Mouse (Mus musculus) limb, embryonic 11.5 days (tissue): ENCODE data around the gene 1700022I11Rik. TPM values are rescaled to one million over a fixed set of nuclear protein-coding genes. Genes with fewer than 3 reads are reported as not detected.

Experiments used
- ATAC-seq: fragments of 200-750 bp; cut with Nextera tagmentation; 2 replicates; pipeline ENCODE4 v1.8.0; 2017; ENCODE audit warnings: low read depth; ENCODE audit not compliant: insufficient number of reproducible peaks, low FRiP score, low TSS enrichment
- DNase-seq: peaks from one replicate; pipeline ENCODE4 v3.0.0-alpha.2; 2015; ENCODE audit warnings: low spot score
- H3K27ac ChIP-seq: fragments of 300-500 bp; sonication (generic); replicated peaks from 2 replicates; pipeline ENCODE4 v1.5.1; 2014; ENCODE audit warnings: low read depth, mild to moderate bottlenecking, low read length
- H3K27me3 ChIP-seq: fragments of 300-500 bp; sonication (generic); 2 replicates; pipeline ENCODE4 v1.6.1; 2014; ENCODE audit warnings: mild to moderate bottlenecking, low read length, mixed read lengths; ENCODE audit not compliant: control insufficient read depth, insufficient read depth
- H3K36me3 ChIP-seq: fragments of 300-500 bp; sonication (generic); 2 replicates; pipeline ENCODE4 v1.6.1; 2014; ENCODE audit warnings: mild to moderate bottlenecking, low read length, moderate library complexity, mixed read lengths; ENCODE audit not compliant: control insufficient read depth, insufficient read depth
- H3K4me1 ChIP-seq: fragments of 300-500 bp; sonication (generic); 2 replicates; pipeline ENCODE4 v1.6.1; 2014; ENCODE audit warnings: low read length, mixed read lengths; ENCODE audit not compliant: control insufficient read depth, insufficient read depth
- H3K4me2 ChIP-seq: fragments of 300-500 bp; sonication (generic); 2 replicates; pipeline ENCODE4 v1.6.1; 2014; ENCODE audit warnings: low read depth, mild to moderate bottlenecking, moderate library complexity; ENCODE audit not compliant: severe bottlenecking
- H3K4me3 ChIP-seq: fragments of 300-500 bp; sonication (generic); 2 replicates; pipeline ENCODE4 v1.5.1; 2014; ENCODE audit warnings: low read depth, low read length
- H3K9ac ChIP-seq: fragments of 300-500 bp; sonication (generic); 2 replicates; pipeline ENCODE4 v1.6.1; 2014; ENCODE audit warnings: mild to moderate bottlenecking, low read length
- H3K9me3 ChIP-seq: fragments of 300-500 bp; sonication (generic); 2 replicates; pipeline ENCODE4 v1.6.1; 2016; ENCODE audit warnings: low read length; ENCODE audit not compliant: control insufficient read depth
- WGBS: fragments of 180-500 bp; shearing (Covaris S2); extraction: QIAGEN DNeasy Blood & Tissue Kit; methylation state at CpG from one replicate; pipeline ENCODE4 v1.1.7; 2014; 5-methylcytosine and 5-hydroxymethylcytosine counted together
- polyA plus RNA-seq: library from polyadenylated mRNA; unstranded; fragments of >200 nt; fragmentation: Nextera tagmentation; extraction: Ambion mirVana; gene quantifications from 2 replicates; pipeline ENCODE4 v1.2.1, GENCODE M21; 2014

The 1700022I11Rik gene
- polyA plus RNA-seq, 1 experiment from 2014 or later: 0.56 TPM

GRCm38 (mm10) chr4:42932229-42932969 lies 37.0 kb upstream of the 1700022I11Rik start:
- H3K9ac ChIP-seq: no peak overlapping the region
- no peak overlapping the region for H3K4me3 ChIP-seq
- H3K27ac ChIP-seq: no peak overlapping the region
- peaks cover 3% of the 10 kb centered on the region; the same call in 1 of the 2 replicates for H3K27me3 ChIP-seq
- no peak overlapping the region for H3K4me2 ChIP-seq
- no peak for DNase-seq
- ATAC-seq: no peak
- 70% methylated on average over 8 of the region's 8 CpGs for WGBS
- H3K9me3 ChIP-seq: no peaks in the 10 kb centered on the region
- no peaks in the 10 kb centered on the region for H3K36me3 ChIP-seq
- no peaks in the 10 kb centered on the region for H3K4me1 ChIP-seq

- no peak overlapping the region for H3K9ac ChIP-seq
- no peak overlapping the region for H3K4me3 ChIP-seq
- H3K4me2 ChIP-seq: peak overlapping the region; percentile 28; the same call in 1 of the 2 replicates
- no peaks in the 10 kb centered on the region for H3K9me3 ChIP-seq
- no peaks in the 10 kb centered on the region for H3K4me1 ChIP-seq
- H3K27me3 ChIP-seq: peaks cover 11% of the 10 kb centered on the region
- ATAC-seq (no peak), DNase-seq (peak; percentile 63)
- H3K36me3 ChIP-seq: no peaks in the 10 kb centered on the region
- WGBS: 9% methylated on average over 22 of the region's 22 CpGs
- H3K27ac ChIP-seq: no peak overlapping the region
These were observed 35.8 kb upstream of the 1700022I11Rik start for GRCm38 (mm10) chr4:42933630-42934029.

GRCm38 (mm10) chr4:42941396-42941795 lies 28.0 kb upstream of the 1700022I11Rik start:
- 90% methylated on average over 7 of the region's 7 CpGs for WGBS
- H3K4me1 ChIP-seq: no peaks in the 10 kb centered on the region
- ATAC-seq (no peak), DNase-seq (no peak)
- H3K27ac ChIP-seq: no peak overlapping the region
- H3K9me3 ChIP-seq: no peaks in the 10 kb centered on the region
- H3K4me3 ChIP-seq: no peak overlapping the region
- H3K27me3 ChIP-seq: peaks cover 8% of the 10 kb centered on the region; the same call in 1 of the 2 replicates
- H3K36me3 ChIP-seq: no peaks in the 10 kb centered on the region
- no peak overlapping the region for H3K4me2 ChIP-seq
- no peak overlapping the region for H3K9ac ChIP-seq

- H3K27me3 ChIP-seq: 0 out of 2 replicates have a peak, but pooled peaks cover 2% of the 10 kb centered on the region
- no peak for DNase-seq
- H3K9me3 ChIP-seq: no peaks in the 10 kb centered on the region
- no peak overlapping the region for H3K4me2 ChIP-seq
- no peak for ATAC-seq
- no peak overlapping the region for H3K9ac ChIP-seq
- no peak overlapping the region for H3K27ac ChIP-seq
- no peaks in the 10 kb centered on the region for H3K36me3 ChIP-seq
- peaks cover 2% of the 10 kb centered on the region; the same call in 1 of the 2 replicates for H3K4me1 ChIP-seq
- WGBS: 80% methylated on average over 5 of the region's 5 CpGs
- H3K4me3 ChIP-seq: no peak overlapping the region
These were observed 26.1 kb upstream of the 1700022I11Rik start for GRCm38 (mm10) chr4:42943341-42943740.

DNA sequence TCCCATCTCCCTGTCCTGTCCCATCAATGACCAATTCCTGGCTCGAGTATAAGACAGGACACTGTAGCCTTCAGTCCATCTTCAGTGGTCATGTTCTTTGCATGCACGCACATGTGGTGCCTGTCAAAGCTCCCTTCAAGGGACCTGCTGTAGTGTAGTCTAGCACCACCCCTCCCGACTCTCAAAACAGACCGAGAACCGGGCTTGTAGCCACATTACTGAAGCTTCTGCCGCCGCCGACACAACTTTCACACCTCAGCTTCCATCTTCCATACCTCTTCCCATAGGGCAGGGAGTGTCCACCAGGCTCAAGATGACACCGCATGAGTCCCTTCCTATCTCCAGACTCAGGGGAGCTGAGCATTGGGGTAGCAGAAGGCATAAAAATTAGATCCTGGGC lies 25.2 kb upstream of the 1700022I11Rik start:
- 86% methylated on average over 9 of the region's 9 CpGs for WGBS
- H3K9ac ChIP-seq: no peak overlapping the region
- ATAC-seq: no peak

DNA sequence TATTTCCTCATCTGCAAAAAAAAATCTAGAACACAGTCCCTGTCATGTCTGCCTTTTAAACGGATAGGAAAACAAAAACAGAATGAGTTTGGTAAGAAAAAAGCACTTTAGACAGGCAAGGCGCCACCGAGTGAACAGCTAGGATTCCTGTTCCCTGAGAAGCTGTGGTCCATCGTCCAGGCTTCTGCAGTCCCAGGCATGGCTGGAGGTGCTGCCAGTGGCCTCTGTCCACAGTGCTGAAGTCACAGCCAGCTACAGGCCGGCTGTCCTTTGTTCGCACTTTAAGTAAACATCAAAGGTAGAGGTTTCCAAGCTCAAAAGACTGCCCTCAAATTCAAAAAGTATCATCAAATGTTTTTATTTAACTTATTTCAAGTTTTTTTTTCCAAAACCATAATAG lies 24.4 kb upstream of the 1700022I11Rik start:
- H3K4me2 ChIP-seq: no peak overlapping the region
- no peaks in the 10 kb centered on the region for H3K36me3 ChIP-seq
- no peaks in the 10 kb centered on the region for H3K9me3 ChIP-seq
- ATAC-seq: no peak
- peak; percentile 68 for DNase-seq
- H3K4me1 ChIP-seq: peaks cover 6% of the 10 kb centered on the region; the same call in 1 of the 2 replicates
- no peak overlapping the region for H3K9ac ChIP-seq
- no peak overlapping the region for H3K4me3 ChIP-seq
- H3K27ac ChIP-seq: no peak overlapping the region
- no peaks in the 10 kb centered on the region for H3K27me3 ChIP-seq
- 7% methylated on average over 6 of the region's 6 CpGs for WGBS

More for the DNA sequence above, 25.2 kb upstream of the 1700022I11Rik start:
- peaks cover 5% of the 10 kb centered on the region; the same call in 1 of the 2 replicates for H3K4me1 ChIP-seq
- no peak overlapping the region for H3K4me3 ChIP-seq
- H3K9me3 ChIP-seq: no peaks in the 10 kb centered on the region
- H3K27me3 ChIP-seq: no peaks in the 10 kb centered on the region
- no peaks in the 10 kb centered on the region for H3K36me3 ChIP-seq
- no peak overlapping the region for H3K4me2 ChIP-seq
- DNase-seq: no peak
- no peak overlapping the region for H3K27ac ChIP-seq

DNA sequence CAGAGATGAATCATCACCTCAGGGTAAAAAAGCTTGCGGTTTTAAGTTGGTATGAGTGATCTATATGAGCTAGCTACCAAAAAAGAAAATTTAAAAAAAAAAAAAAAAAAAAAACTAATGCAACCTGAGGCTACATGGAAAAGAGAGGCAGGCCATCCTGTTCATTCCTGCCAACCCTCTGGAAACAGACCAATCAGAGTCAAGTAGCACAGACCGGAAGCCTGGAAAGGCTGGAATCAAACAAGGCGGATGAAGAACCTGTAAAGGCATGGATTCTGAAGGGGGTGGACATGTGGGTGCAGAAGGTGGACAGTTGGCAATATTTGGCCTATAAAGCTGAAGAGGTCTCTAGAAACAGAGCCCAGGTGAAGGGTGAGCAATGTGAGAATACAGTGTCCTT lies 24.0 kb upstream of the 1700022I11Rik start:
- WGBS: 84% methylated on average over 3 of the region's 3 CpGs
- no peaks in the 10 kb centered on the region for H3K36me3 ChIP-seq
- H3K9me3 ChIP-seq: no peaks in the 10 kb centered on the region
- H3K4me3 ChIP-seq: no peak overlapping the region
- ATAC-seq: no peak
- H3K27me3 ChIP-seq: no peaks in the 10 kb centered on the region
- no peak overlapping the region for H3K9ac ChIP-seq
- H3K4me2 ChIP-seq: no peak overlapping the region
- H3K4me1 ChIP-seq: peaks cover 9% of the 10 kb centered on the region; the same call in 1 of the 2 replicates
- DNase-seq: no peak
- H3K27ac ChIP-seq: no peak overlapping the region

- H3K4me1 ChIP-seq: peaks cover 10% of the 10 kb centered on the region; the same call in 1 of the 2 replicates
- H3K27me3 ChIP-seq: no peaks in the 10 kb centered on the region
- H3K4me3 ChIP-seq: no peak overlapping the region
- H3K9ac ChIP-seq: no peak overlapping the region
- 10% methylated on average over 5 of the region's 5 CpGs for WGBS
- DNase-seq (peak; percentile 75), ATAC-seq (no peak)
- H3K36me3 ChIP-seq: no peaks in the 10 kb centered on the region
- no peaks in the 10 kb centered on the region for H3K9me3 ChIP-seq
- no peak overlapping the region for H3K27ac ChIP-seq
- no peak overlapping the region for H3K4me2 ChIP-seq
These were observed 23.5 kb upstream of the 1700022I11Rik start for GRCm38 (mm10) chr4:42945952-42946351.
